ENCODE assay signal across 20 mouse cellular contexts in the genomic region with DNA sequence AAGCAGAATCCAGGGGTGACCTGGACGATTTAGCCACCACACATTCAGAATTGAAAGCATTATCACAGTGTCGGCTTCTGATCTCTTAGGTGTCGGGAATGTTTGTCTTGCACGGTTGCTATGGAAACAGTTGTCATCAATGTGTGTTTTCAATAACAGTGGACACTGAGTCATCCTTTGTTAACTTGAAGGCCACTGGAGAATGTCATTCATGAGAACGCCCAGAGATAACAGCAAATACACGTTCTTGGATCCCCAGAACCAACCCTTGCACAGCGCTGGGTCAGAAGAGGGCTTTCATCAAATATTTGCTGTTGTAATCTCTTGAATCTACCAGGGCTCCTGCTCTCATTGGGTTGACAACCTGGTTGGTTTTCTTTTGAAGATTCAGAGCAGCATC. TPM values are rescaled to one million over a fixed set of nuclear protein-coding genes. Genes with fewer than 3 reads are reported as not detected.
DNase-seq lines count a peak whose midpoint lies in the region; ATAC-seq lines count a peak whose summit lies in the region.
"Had no signal": no experiment of that assay in that cellular context is flagged by ENCODE, and none has a peak within 500 bp of the region (broad histone marks: within the 10 kb centered on the region; RNA-seq: fewer than 3 reads in every experiment).

No protein-coding gene starts in this region.

- no peak overlapping the region for H3K9ac ChIP-seq in heart, embryonic 11.5 days (ENCODE audit: low read depth, low read length)
- H3K9ac ChIP-seq in midbrain, embryonic 14.5 days (replicated peaks; ENCODE audit: low read length), result no peak overlapping the region
- no peak overlapping the region for H3K9ac ChIP-seq in forebrain, embryonic 13.5 days
- H3K9ac ChIP-seq: forebrain, postnatal 0 days; hindbrain, embryonic 15.5 days; liver, embryonic 14.5 days had no signal

- H3K4me2 ChIP-seq in heart, embryonic 11.5 days, result no peak overlapping the region
- no peak overlapping the region for H3K4me2 ChIP-seq in midbrain, embryonic 14.5 days (ENCODE audit: low read length)
- no peak overlapping the region for H3K4me2 ChIP-seq in forebrain, embryonic 13.5 days
- H3K4me2 ChIP-seq: hindbrain, embryonic 15.5 days had no signal

- no peak overlapping the region for H3K4me3 ChIP-seq in heart, embryonic 10.5 days
- no peak overlapping the region for H3K4me3 ChIP-seq in heart, embryonic 11.5 days (ENCODE audit: low read depth, low read length)
- H3K4me3 ChIP-seq in midbrain, embryonic 14.5 days (replicated peaks; ENCODE audit: low read depth, low read length), result no peak overlapping the region
- no peak overlapping the region for H3K4me3 ChIP-seq in midbrain, embryonic 10.5 days
- H3K4me3 ChIP-seq in forebrain, embryonic 13.5 days, result no peak overlapping the region
- H3K4me3 ChIP-seq: hindbrain, embryonic 15.5 days; megakaryocyte, embryonic 14.5 days had no signal

- peaks cover 25% of the 10 kb centered on the region for H3K36me3 ChIP-seq in heart, embryonic 10.5 days
- H3K36me3 ChIP-seq in heart, embryonic 11.5 days (ENCODE audit: control insufficient read depth, insufficient read depth, low read length), result peaks cover 5% of the 10 kb centered on the region
- H3K36me3 ChIP-seq in midbrain, embryonic 14.5 days (ENCODE audit: control insufficient read depth, insufficient read depth, low read length), result no peaks in the 10 kb centered on the region
- H3K36me3 ChIP-seq in midbrain, embryonic 10.5 days, result no peaks in the 10 kb centered on the region
- H3K36me3 ChIP-seq in forebrain, embryonic 13.5 days (ENCODE audit: poor library complexity, severe bottlenecking), result no peaks in the 10 kb centered on the region

- H3K27me3 ChIP-seq in heart, embryonic 10.5 days (ENCODE audit: insufficient read depth, poor library complexity, severe bottlenecking), result no peaks in the 10 kb centered on the region
- no peaks in the 10 kb centered on the region for H3K27me3 ChIP-seq in heart, embryonic 11.5 days (ENCODE audit: control insufficient read depth, insufficient read depth, low read length)
- H3K27me3 ChIP-seq in midbrain, embryonic 14.5 days (ENCODE audit: control insufficient read depth, insufficient read depth, low read length), result no peaks in the 10 kb centered on the region
- H3K27me3 ChIP-seq in midbrain, embryonic 10.5 days (ENCODE audit: low read depth, poor library complexity, severe bottlenecking), result no peaks in the 10 kb centered on the region
- no peaks in the 10 kb centered on the region for H3K27me3 ChIP-seq in forebrain, embryonic 13.5 days
- H3K27me3 ChIP-seq: hindbrain, embryonic 15.5 days; megakaryocyte, embryonic 14.5 days had no signal

- H3K9me3 ChIP-seq in heart, embryonic 10.5 days, result no peaks in the 10 kb centered on the region
- no peaks in the 10 kb centered on the region for H3K9me3 ChIP-seq in heart, embryonic 11.5 days (replicated peaks; ENCODE audit: control insufficient read depth, low read length)
- H3K9me3 ChIP-seq in midbrain, embryonic 14.5 days (ENCODE audit: control insufficient read depth, low read length), result no peaks in the 10 kb centered on the region
- H3K9me3 ChIP-seq in midbrain, embryonic 10.5 days (replicated peaks), result no peaks in the 10 kb centered on the region
- no peaks in the 10 kb centered on the region for H3K9me3 ChIP-seq in forebrain, embryonic 13.5 days (replicated peaks)
- H3K9me3 ChIP-seq: G1E; hindbrain, embryonic 15.5 days; megakaryocyte, embryonic 14.5 days had no signal

- WGBS in heart, embryonic 10.5 days, result 24% methylated on average over 7 of the region's 7 CpGs
- WGBS in heart, embryonic 11.5 days (ENCODE audit: insufficient replicate concordance), result 33% methylated on average over 7 of the region's 7 CpGs
- 43% methylated on average over 7 of the region's 7 CpGs for WGBS in midbrain, embryonic 14.5 days
- WGBS in midbrain, embryonic 10.5 days, result 54% methylated on average over 7 of the region's 7 CpGs
- 72% methylated on average over 7 of the region's 7 CpGs for WGBS in forebrain, embryonic 13.5 days

- ATAC-seq in heart, embryonic 11.5 days (replicated peaks; ENCODE audit: insufficient number of reproducible peaks, low FRiP score, low TSS enrichment), result no peak
- ATAC-seq in midbrain, embryonic 14.5 days (ENCODE audit: low FRiP score, low TSS enrichment), result no peak
- ATAC-seq in forebrain, embryonic 13.5 days, result no peak
- ATAC-seq: forebrain, postnatal 0 days had no signal

- peaks cover 14% of the 10 kb centered on the region for H3K4me1 ChIP-seq in heart, embryonic 10.5 days
- peaks cover 4% of the 10 kb centered on the region; the same call in 1 of the 2 replicates for H3K4me1 ChIP-seq in heart, embryonic 11.5 days (ENCODE audit: control insufficient read depth, insufficient read depth, low read length)
- H3K4me1 ChIP-seq in midbrain, embryonic 14.5 days (ENCODE audit: control insufficient read depth, insufficient read depth, low read length), result no peaks in the 10 kb centered on the region
- H3K4me1 ChIP-seq in midbrain, embryonic 10.5 days, result peaks cover 5% of the 10 kb centered on the region; the same call in 1 of the 2 replicates
- H3K4me1 ChIP-seq in forebrain, embryonic 13.5 days, result no peaks in the 10 kb centered on the region
- H3K4me1 ChIP-seq: hindbrain, embryonic 15.5 days had no signal

- H3K27ac ChIP-seq in heart, embryonic 10.5 days, result 0 out of 2 replicates have a peak overlapping the region, but pooled peaks have one; percentile 36
- no peak overlapping the region for H3K27ac ChIP-seq in heart, embryonic 11.5 days (ENCODE audit: low read depth, low read length)
- no peak overlapping the region for H3K27ac ChIP-seq in midbrain, embryonic 14.5 days (replicated peaks; ENCODE audit: low read depth, low read length)
- H3K27ac ChIP-seq in midbrain, embryonic 10.5 days (replicated peaks), result no peak overlapping the region
- H3K27ac ChIP-seq in forebrain, embryonic 13.5 days, result no peak overlapping the region
- H3K27ac ChIP-seq: hindbrain, embryonic 15.5 days; liver, embryonic 14.5 days had no signal

- DNase-seq in heart, embryonic 10.5 days (ENCODE audit: low spot score), result peak; percentile 77
- DNase-seq in midbrain, embryonic 14.5 days, result peak; percentile 32
- DNase-seq in midbrain, embryonic 10.5 days (ENCODE audit: low spot score), result no peak
- peak; percentile 24 for DNase-seq in embryo, embryonic 11 days
- no peak for DNase-seq in right cerebral cortex, postnatal 25 days
- DNase-seq: cerebellum, adult 18-20 months; forebrain, postnatal 0 days; gastrocnemius, postnatal 10 days; kidney, adult 9 months; layer of hippocampus, postnatal 36 days; left cerebral cortex, postnatal 4 days; lung, postnatal 10 days; right cerebral cortex, adult 18-20 months; thymus, postnatal 4 days had no signal

RNA-seq across cellular contexts. Expression of a gene that starts 43.9 kb away (rescaled TPM):
- polyA plus RNA-seq in heart, embryonic 10.5 days (2016; fragmentation: Nextera tagmentation; extraction: Ambion mirVana), result 20.4 and 29.4 TPM in 2 replicates
- polyA plus RNA-seq in heart, embryonic 11.5 days (2014; fragmentation: Nextera tagmentation; extraction: Ambion mirVana), result 29.5 and 31.4 TPM in 2 replicates
- 5.3 and 6.0 TPM in 2 replicates for polyA plus RNA-seq in midbrain, embryonic 14.5 days (2014; fragmentation: Nextera tagmentation; extraction: Ambion mirVana)
- 2.4 and 2.7 TPM in 2 replicates for polyA plus RNA-seq in midbrain, embryonic 10.5 days (2016; fragmentation: Nextera tagmentation; extraction: Ambion mirVana)
- polyA plus RNA-seq in forebrain, embryonic 13.5 days (2015; fragmentation: Nextera tagmentation; extraction: Ambion mirVana), result 8.5 and 10.4 TPM in 2 replicates

Comparison
In these comparisons a context has a peak if more than half of its experiments do, and no peak if none do; other contexts are left out.
1. DNase-seq: peak in heart, embryonic 10.5 days (single experiment), midbrain, embryonic 14.5 days (single experiment) and embryo, embryonic 11 days (single experiment); none in midbrain, embryonic 10.5 days (single experiment) and right cerebral cortex, postnatal 25 days (single experiment).